Mouse (Mus musculus) layer of hippocampus, adult 11-12 months (tissue): ENCODE measurements around the gene Tcf7l1.

Experiments used
- DNase-seq: peaks from one replicate; pipeline ENCODE4 v3.0.0; 2022; ENCODE audit warnings: low spot score

Gene Tcf7l1

DNA sequence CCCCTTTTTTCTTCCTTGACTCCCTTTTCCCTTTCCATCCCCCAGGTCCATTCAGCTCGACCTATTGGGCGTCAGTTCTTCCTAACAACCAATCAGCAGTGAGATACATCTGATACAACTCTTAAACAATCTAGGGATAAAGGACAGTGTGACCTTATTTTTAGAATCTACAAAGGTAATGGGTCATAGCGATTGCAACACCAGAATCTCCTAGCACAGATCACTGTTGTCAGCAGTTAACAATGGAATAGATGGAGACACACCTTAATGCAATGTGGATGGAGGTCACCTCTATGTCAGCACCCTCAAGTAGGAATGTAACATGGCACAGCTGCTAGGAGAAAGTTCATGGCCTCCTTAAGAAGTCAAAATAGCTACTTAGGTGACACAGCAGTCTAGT lies 166.1 kb downstream of the Tcf7l1 start:
- no peak for DNase-seq

DNA sequence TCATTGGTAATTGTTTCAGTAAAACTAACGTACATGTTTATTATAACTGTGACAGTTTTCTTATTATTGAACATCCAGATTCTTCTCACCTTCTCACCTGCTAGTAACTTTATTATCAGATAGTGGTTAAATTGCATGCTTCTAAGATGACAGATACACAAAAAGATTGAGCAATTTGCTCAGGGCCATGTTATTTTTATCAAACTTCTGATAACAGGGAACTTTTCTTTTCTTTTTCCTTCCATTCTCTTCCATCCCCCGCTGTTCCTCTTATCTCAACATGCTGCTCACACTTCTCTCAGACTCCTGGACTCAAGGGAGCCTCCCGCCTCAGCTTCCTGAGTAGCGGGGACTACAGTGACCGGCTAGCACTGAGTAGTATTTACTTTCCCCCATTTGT lies 168.1 kb downstream of the Tcf7l1 start:
- DNase-seq, result no peak

DNA sequence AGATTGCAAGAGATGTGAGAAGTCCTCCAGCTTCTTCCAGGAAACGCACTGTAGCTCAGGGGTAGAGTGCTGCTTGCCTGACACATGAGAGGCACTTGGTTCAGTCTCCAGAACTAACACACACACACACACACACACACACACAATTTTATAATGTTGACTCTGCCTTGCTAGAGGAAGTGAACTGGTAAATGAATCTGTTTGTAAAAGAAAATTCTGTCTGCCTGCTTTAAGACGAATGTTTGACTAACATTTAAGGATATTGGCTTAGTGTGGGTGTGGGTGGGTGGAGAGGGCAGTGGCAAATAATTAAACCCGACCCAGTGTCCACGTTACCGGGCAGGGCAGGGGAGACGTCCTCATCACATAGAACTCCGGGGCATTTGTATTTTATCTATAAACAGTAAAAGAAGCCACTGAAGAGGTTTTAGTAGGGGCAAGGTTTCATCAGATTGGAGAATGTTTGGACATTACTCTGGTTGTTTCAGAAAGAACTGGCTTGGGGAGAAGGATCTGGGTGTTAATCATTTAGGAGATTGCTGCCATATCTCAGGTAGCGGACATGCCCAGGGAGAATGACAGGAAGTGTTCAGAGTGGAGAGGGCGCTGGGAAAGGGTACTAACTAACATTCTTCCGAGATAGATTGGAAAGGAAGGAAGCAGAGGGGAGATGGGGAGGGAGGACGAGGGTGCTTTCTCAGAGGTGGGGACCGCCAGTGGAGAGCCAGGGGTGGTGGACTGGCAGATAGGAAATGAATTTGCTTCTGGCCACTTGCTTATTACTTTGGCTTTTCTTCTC lies 169.1 kb downstream of the Tcf7l1 start:
- no peak for DNase-seq

DNA sequence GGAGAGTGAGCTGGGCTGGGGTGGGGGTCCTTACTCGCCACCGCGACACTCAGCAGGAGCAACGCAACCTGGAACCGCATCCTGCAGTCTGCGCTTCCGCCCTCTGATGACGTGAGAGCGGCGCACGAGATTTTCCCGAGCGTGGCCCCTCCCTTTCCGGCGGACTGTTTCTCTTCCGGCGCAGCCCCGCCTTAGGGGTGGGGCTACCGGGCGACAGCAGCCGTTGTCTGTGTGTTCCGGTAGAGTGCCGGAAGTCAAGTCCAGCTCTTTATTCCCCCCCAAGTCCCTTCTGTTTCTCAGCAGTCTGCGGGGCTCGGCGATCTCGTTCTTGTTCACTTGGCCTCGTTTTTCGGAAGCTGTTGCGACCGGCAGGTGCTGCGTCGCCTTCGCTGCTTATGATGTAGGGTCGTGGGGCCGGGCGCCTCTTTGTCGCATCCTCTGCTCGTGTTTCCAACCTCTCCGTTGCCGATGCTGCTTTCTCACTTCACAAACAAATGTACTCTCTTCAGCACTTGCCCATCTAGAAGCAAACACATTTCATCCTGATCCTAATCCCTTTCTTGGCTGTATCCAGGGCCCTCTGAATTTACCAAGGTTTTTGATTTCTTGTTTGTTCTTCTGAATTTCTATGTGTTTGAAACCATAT lies 172.3 kb downstream of the Tcf7l1 start, which contains the start of gene Tgoln1:
Tgoln1 (minus strand) TSS at position 358 of the 646 bp plus-strand sequence.
- peak; percentile 93 for DNase-seq

DNA sequence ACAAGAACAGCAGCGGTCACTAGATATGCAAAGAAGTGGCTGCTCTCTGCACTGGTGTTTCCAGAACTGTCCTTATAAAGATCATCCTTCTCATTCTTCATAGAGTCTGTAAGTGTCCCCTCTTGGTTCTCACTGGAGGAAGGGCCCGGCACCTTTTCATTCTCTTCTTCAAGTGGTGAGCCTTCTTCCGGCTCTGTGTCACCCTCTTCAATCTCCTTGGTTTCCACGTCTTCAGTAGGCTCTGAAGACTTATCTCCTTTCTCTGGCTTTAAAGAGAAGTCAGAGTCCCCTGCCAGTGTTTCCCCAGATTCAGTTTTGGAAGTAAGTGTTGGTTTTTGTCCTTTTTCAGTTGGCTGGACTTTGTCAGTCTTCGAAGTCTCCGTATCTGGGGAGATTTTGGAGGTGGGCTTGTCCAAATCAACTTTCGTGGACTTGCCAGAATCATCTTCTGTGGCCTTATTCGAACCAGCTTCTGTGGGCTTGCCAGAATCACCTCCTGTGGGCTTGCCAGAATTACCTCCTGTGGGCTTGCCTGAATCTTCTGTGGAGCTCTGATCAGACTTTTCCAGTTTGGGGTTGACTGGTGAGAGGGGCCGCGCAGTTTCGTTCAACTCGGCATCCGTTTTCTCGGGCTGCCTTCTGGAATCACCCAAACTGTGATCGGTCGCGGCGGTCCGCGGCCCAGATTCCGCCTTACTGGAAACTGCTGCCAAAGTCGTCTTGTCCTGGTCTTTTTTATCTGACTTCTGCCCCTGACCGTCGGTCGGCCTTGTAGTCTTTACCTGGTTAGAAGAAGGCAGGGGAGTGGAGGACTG lies 173.3 kb downstream of the Tcf7l1 start:
- no peak for DNase-seq

DNA sequence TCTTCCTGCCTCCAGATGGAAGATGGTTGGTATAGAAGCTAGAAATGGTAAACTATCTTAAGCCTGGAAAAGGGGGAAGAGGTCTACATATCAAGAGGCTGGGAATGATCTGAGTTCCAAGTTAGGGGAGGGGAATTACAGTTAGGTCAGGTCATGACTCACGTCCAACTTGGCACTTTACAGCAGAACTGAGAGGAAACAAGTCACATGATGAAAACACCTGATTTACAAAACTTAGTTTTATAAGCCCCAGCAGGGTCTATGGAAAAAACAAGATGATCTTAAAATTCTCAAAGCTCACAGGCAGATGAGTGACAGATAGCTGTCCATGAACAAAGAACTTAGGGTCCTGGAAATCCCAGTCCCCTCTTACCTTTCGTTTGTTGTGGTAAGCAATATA lies 173.9 kb downstream of the Tcf7l1 start:
- DNase-seq, result no peak

DNA sequence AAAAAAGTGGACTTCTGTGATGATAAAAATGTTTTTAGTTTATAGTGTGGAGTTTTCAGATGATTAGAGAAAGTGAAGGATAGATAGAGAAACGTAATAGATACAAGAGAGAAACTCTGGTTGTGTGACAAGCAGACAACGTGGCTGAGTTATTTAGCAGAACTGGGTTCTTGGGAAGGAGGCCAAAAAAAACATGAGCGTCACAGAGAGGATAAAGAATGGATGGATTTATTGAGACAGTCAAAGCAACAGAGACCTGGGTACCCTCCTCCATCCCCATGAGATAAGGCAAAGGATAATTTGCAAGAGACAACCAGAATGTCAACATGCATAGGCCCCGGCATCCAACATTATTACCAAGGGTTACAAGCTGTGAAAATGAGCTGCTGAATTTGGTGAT lies 178.8 kb downstream of the Tcf7l1 start:
- DNase-seq, result no peak

DNA sequence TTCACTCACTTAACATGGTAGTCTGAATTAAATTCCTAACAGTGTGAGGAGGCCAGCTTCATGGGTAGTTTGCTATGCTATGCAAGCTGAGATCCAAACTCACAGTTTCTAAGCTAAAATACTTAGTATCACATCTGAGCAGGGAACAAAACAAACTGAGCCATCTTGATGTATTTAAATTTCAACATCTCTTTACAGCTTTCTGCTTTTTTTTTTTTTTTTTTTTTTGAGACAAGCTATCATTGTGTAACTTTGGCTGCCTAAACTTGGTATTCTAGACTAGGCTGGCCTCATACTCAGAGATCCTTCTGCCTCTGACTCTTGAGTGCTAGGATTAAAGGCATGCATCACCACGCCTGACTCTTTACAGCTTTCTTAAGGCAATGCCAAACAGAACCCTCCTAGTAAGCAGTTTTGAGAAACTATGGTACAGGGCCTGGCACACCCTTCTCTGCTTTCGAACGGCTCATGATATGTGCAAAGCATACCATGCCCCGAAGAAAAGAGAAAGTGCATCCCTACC lies 180.3 kb downstream of the Tcf7l1 start:
- no peak for DNase-seq

DNA sequence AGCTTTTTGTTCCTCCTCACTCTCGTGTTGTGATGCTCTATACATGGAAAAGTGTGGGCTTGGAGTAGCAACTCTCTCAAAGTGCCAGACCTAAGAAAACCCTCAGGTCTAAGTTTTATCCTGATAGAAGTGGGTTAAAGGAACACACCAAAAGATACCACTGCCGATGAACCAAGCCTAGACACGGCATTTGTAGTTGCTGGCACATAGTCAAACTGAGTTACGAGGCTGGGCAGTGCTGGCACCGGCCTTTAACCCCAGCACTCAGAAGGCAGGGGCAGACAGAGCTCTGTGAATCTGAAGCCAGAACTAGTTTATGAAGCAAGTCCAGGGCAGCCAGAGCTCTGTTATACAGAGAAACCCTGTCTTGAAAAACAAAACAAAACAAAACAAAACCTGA lies 181.4 kb downstream of the Tcf7l1 start:
- DNase-seq, result no peak

DNA sequence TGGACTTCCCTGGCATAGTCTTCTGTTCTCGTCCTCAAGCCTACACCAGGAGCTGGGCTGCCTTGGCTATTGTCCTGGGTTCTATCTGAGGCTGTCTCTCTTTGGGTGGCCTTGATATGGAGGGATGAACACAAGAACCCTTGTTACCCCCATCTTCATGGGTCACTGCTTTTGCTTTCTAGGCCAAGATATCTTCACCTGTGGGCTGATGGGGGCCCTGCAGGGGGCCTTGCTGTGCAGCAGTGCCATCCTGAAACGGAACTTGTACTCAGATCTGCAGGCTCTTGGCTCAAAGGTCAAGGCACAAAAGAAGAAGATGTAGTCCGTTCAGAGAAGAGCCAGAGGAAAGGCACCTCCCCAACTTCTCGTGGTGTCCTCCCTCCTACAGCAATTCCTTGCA lies 182.0 kb downstream of the Tcf7l1 start:
- no peak for DNase-seq

DNA sequence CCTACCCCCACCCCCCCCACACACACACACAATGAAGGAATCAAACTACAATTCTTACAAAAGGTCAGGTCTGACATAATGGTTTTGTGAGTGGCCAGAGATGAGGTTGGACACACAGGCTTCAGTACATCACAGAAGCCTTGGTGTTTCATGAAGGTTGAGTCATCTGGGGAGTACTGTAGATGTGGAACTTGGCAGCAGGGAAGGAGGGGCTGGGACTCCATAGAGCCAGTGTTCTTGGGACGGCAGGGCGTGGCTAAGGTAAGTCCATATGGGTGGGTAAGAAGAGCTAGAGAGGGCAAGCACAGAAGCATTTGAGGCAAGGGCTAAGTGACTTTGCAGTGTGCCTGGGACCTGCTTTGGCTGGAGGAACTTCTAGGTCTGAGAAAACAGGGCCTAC lies 185.0 kb downstream of the Tcf7l1 start:
- DNase-seq, result no peak

DNA sequence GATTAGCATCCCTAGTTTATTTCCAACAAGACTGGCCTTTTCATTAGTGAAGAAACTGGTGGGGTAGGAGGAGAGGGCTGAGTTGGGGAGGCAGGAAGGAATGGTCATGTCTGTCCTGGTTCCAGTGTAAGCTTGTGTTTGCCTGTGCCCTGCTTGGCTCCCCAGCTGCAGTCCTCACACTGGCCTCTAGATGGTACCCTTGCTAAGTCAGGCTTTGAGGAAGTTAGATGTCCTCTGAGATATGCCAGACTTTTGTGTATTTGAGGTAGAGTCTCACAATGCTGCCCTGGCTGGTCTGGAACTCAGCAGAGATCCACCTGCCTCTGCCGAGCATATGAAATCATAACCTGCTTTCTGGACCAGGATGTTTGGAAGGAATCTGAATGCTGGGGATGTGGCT lies 187.3 kb downstream of the Tcf7l1 start:
- peak; percentile 86 for DNase-seq

DNA sequence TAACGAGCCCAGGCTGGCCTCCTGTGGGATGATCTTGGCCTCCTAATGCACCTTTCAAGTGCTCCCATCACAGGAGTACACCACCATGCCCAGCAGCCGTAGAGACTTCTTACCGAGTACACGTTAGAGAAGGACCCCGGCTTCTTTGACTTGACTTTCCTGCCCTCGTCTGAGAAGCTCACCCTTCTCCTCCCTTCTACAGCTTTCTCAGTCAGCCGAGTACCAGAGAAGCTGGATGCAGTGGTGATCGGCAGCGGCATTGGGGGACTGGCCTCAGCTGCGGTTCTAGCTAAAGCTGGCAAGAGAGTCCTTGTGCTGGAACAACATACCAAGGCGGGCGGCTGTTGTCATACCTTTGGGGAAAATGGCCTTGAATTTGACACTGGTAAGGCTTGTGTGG lies 188.3 kb downstream of the Tcf7l1 start:
- DNase-seq, result no peak

DNA sequence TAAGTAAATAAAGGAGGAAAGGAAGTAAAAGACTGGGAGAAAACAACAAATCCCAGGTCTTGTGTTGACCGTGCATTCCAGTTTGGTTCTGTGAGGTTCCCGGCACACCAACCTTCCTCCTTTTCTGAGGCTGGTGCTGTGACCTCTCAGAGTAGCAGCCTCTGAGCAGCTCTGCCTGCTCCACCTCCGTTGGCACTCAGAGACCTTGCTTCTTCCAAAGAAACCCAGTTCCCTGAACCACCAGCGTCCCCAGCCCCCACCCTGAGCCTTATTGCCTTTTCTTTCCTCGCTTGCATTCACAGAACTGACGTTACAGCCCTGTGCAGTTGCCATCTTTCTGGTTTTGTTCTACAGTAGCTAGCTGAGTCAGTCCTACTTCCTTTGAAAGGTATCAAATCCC lies 188.8 kb downstream of the Tcf7l1 start:
- no peak for DNase-seq

DNA sequence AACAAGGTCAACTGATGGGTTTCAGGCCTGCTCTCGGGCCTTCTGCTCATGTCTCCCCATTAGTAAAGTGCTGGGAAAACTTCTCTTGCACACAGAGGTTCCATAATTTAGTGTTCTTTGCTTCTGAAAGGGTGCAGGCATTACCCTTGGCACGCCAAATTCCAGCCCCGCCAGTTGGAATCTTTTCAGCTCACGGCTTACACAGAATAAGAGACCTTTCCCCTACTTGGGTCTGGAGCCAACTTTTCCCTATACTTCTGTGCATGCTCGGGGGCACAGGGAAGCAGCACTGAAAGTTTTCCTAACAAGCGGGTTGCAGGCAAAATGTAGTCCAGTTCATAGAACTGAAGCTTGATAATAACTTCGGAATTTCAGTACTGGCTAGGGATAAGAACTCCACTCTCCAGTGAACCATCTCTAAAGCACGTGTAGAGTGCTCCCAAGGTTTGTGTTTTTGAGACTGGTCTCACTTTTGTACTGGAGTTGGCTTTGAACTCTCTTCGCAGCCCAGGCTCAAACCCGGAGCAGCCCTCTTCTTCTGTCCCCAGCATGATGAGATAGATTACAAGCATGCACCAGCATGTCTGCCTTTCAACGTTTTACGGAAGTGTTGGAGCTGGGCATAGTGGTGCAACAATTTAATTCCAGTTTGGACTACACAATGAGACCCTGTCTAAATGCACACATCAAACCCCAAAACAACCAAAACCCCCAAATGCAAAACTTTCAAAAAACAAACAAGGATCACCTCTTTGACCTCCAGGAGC lies 190.1 kb downstream of the Tcf7l1 start:
- peak; percentile 53 for DNase-seq

DNA sequence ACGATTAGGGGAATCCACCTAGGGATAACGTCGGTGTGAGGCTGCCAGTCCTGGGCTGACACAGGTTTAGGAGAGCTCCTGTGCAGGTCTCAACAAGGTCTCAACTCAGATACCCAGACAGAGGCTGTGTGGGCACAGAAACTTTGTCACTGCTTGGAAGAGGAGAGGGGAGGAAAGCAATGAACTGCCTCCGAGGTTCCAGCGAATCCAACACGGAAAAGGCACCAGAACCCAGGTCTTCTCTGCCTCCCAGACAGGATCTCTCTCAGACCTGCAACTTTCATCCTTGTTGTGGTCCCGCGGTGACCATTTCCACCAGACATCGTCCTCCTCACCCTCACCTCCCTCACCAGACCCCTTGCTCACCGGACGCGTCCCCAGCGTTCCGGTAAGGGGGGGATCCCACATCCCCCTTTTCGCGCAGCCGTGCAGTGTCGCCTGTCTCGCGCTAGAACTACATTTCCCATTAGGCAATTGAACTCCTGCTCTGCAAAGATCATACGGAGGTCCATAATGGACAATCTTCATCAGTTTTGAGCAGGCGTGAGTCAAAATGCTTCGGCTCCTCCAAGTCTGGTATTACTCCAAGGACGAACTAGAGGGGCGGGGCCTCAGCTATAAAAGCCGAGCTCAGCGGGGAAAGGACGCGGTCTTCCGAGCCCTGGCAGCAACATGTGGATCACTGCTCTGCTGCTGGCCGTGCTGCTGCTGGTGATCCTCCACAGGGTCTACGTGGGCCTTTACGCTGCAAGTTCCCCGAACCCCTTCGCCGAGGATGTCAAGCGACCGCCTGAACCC lies 190.9 kb downstream of the Tcf7l1 start, which contains the start of the genes Elmod3 and Retsat:
Elmod3 (minus strand) TSS at position 458 of the 798 bp plus-strand sequence.
Retsat (plus strand) TSS at position 520 of the 798 bp plus-strand sequence.
- peak; percentile 94 for DNase-seq

DNA sequence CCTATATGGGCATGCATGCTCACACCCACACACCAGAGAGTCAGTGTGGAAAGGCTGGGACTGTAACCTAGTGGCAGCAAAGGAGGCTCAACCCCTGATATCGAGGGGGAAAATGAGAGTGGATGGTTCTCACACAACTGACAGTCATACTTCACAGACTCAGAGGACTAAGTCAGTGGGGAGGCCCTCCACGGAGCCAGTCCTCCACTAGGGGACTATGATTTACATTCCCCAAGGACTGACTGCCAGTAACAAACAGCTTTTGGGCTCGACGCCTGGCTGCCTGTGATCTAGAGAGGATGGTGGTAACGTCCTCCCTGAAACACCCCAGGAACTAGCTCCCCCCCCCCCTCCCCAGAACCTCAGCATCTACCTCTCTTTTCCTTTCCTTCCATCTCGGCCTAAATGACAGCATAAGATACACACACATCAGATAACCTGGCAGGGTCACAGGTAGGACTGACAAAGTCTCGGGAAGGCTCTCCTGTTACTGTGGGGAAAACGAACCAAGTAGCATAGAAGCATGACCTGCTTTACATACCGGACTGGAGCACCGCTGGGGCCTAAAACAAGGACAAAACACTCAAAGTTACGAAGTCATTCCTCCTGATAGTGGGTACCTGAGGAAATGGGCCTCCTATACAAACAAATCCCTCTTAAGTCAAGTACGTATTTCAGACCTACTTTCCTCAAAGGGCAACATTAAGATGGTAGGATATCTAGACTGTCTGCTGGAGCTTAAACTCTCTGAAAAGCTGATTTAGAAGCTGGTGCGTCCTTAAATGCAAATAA lies 191.8 kb downstream of the Tcf7l1 start:
- DNase-seq, result peak; percentile 43

DNA sequence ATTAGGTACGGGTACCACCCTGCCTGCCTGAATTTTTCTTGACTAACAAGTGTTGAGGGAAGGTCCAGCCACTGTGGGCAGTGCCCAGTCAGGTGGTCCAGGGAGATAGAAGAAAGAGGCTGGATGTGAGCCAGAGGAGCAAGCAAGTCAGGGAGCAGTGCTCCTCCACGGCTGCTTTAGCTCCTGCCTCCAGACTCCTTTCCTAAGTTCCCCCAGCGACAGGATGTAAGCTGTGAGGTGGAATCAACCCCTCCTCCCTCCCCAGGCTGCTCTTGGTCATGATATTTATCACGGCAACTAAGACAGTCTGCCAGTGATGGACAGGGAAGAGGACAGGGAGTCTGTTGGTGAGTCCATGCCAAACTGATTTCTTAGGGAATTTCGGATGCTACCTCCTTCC lies 195.1 kb downstream of the Tcf7l1 start:
- no peak for DNase-seq

DNA sequence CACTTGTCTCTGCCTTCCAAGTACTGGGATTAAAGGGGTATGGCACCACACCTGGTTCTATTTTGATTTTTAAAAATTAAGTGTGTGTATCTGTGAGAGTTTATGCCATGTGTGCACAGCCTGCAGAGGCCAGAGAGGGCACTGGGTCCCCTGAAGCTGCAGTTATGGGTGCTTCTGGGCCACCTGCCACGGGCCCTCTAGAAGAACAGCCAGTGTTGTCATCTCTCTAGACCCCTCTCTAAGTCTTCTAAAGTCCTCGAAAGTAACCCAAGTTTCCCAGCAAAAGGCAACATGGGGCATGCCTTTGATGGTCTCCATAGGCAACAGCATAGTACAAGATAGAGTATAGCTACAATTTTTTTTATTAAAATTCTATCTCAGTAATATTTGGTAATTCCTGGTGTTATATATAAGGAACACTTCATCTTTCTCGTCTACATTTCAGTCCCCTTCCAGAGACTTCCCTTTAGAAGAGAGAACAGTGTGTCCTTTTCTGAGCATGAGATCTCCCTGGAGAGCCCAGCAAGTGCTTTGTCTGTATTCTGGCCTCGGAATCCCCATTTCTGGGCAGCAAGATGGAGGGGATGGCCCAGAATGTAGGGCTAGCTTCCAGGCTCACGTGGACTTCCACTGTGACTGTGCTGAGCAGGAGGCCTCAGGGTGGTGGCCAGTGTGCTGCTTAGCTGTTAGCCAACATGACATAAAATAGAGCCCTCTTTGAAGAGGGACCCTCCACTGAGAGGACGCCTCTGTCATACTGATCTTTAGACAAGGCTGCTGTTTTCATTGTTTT lies 195.8 kb downstream of the Tcf7l1 start:
- peak; percentile 27 for DNase-seq
